Mouse (Mus musculus): ENCODE data around the gene Blvrb. TPM values are rescaled to one million over a fixed set of nuclear protein-coding genes. Genes with fewer than 3 reads are reported as not detected.
A peak's percentile ranks its signal among the peaks of the same experiment; 100 is the strongest.

The Blvrb gene
- polyA plus RNA-seq, 1 experiment from 2014 or later, result 97.3 TPM

DNA sequence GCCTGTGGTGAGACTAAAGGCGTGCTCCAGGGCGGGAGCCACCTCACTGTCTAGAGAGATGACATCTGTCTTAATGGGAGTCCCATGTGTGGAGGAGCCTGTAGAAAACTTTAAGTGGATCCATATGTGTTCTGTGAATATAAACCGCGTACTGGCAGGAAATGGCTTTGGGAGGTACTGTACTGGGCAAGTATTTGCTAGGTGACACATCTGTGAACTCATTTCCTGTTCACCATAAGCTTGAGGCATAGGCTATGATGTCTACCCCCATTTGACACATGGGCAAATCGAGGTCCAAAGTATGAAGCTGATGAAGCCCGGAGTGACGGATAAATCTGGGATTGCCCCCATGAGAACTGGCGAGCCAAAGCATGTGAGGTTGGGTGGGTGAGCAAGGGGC is 40.0 kb upstream of the Blvrb start:
- DNase-seq (ENCODE audit: low spot score) (no peak), ATAC-seq (ENCODE audit: low FRiP score, low TSS enrichment) (no peak)
- Histone ChIP-seq H3K27me3 (ENCODE audit: control insufficient read depth, insufficient read depth, low read length) (peaks cover 18% of the 10 kb centered on the region), H3K4me3 (ENCODE audit: low read depth, low read length) (no peak overlapping the region), H3K27ac (replicated peaks) (no peak overlapping the region), H3K9me3 (ENCODE audit: control insufficient read depth, low read length) (no peaks in the 10 kb centered on the region), H3K36me3 (ENCODE audit: control insufficient read depth, insufficient read depth, low read length) (no peaks in the 10 kb centered on the region), H3K4me2 (replicated peaks; ENCODE audit: low read depth) (no peak overlapping the region), H3K4me1 (replicated peaks; ENCODE audit: control insufficient read depth, insufficient read depth) (0 out of 2 replicates have a peak, but pooled peaks cover 3% of the 10 kb centered on the region), H3K9ac (ENCODE audit: low read length) (no peak overlapping the region)
- no peak for TF ChIP-seq CTCF (IDR thresholded peaks at IDR 0.05; ENCODE audit: low read depth)
- no peak for TF ChIP-seq EP300 (optimal IDR thresholded peaks at IDR 0.05)
- 47% methylated on average over 8 of the region's 8 CpGs for WGBS

DNA sequence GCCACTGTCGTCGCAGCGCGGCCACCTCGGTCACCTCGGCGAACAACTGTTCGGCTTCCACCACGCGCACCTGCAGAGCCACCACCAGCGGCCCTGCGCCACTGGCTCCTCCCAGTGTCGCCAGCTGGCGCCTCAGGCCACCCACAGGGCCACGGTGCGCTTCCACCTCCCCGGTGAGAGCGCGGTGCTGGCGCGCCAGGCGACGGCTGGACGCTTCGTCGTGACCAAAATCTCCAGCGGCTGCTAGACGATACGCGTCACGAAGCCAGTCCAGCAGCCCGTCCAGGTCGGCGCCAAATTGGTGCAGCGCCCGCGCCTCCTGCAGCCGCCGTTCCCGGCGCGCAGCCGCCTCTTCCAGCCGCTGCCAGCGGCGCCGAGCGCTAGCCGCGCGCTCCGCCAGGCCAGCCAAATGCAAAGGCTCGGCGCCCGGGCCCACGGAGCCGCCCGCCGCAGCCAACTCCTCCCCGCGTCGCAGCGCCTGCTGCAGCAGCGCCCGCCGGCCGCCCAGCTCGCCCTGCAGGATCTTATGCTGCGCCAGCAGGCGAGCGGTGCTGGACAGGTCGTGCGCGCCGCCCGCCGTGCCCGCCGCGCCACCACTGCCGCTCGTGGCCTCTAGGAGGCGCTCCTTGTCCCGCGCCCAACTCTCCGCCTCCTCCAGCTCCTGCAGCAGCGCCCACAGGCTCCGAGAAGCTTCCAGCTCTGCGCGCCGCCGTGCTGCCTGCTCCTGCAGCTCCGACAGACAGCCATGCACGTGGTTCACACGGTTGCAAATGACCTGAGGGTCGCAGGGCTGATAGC is 39.2 kb upstream of the Blvrb start:
- TF ChIP-seq CTCF (IDR thresholded peaks at IDR 0.05; ENCODE audit: low read depth) (peak; percentile 83), EP300 (optimal IDR thresholded peaks at IDR 0.05) (no peak)
- no peaks in the 10 kb centered on the region for H3K36me3 ChIP-seq (ENCODE audit: control insufficient read depth, insufficient read depth, low read length)
- 1% methylated on average over 85 of the region's 96 CpGs for WGBS
- H3K4me2 ChIP-seq (replicated peaks; ENCODE audit: low read depth), result peak overlapping the region; percentile 73
- H3K9ac ChIP-seq (ENCODE audit: low read length), result 0 out of 2 replicates have a peak overlapping the region, but pooled peaks have one; percentile 8
- H3K9me3 ChIP-seq (ENCODE audit: control insufficient read depth, low read length), result no peaks in the 10 kb centered on the region
- peaks cover 18% of the 10 kb centered on the region for H3K27me3 ChIP-seq (ENCODE audit: control insufficient read depth, insufficient read depth, low read length)
- H3K4me3 ChIP-seq (ENCODE audit: low read depth, low read length), result peak overlapping the region; percentile 46
- H3K4me1 ChIP-seq (replicated peaks; ENCODE audit: control insufficient read depth, insufficient read depth), result 0 out of 2 replicates have a peak, but pooled peaks cover 3% of the 10 kb centered on the region
- no peak overlapping the region for H3K27ac ChIP-seq (replicated peaks)
- DNase-seq (ENCODE audit: low spot score) (peak; percentile 87), ATAC-seq (ENCODE audit: low FRiP score, low TSS enrichment) (peak; percentile 72)

DNA sequence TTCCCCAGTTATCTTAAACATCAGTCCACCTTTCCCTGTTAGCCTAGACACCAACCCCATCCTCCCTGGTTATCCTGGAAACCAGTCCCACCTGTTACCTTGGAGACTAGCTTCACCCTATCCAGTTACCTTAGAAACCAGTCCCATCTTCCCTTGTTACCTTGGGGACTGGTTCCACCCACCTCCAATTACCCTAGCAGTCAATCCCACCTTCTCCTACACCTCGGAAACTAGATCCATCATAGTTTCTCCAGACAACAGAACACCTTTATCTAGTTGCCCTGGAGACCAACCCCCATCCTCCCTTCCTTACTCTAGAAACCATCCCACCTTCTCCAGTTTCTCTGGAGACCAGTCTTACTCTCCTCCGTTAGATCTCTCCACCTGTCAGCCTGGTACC is 30.6 kb upstream of the Blvrb start:
- Histone ChIP-seq H3K27me3 (ENCODE audit: control insufficient read depth, insufficient read depth, low read length) (no peaks in the 10 kb centered on the region), H3K4me2 (replicated peaks; ENCODE audit: low read depth) (no peak overlapping the region), H3K4me1 (replicated peaks; ENCODE audit: control insufficient read depth, insufficient read depth) (no peaks in the 10 kb centered on the region), H3K9ac (ENCODE audit: low read length) (no peak overlapping the region), H3K9me3 (ENCODE audit: control insufficient read depth, low read length) (no peaks in the 10 kb centered on the region), H3K36me3 (ENCODE audit: control insufficient read depth, insufficient read depth, low read length) (no peaks in the 10 kb centered on the region), H3K27ac (replicated peaks) (no peak overlapping the region), H3K4me3 (ENCODE audit: low read depth, low read length) (no peak overlapping the region)
- DNase-seq (ENCODE audit: low spot score) (no peak), ATAC-seq (ENCODE audit: low FRiP score, low TSS enrichment) (no peak)
- TF ChIP-seq EP300 (optimal IDR thresholded peaks at IDR 0.05) (no peak), CTCF (IDR thresholded peaks at IDR 0.05; ENCODE audit: low read depth) (no peak)
- WGBS, result 55% methylated on average over 2 of the region's 2 CpGs

DNA sequence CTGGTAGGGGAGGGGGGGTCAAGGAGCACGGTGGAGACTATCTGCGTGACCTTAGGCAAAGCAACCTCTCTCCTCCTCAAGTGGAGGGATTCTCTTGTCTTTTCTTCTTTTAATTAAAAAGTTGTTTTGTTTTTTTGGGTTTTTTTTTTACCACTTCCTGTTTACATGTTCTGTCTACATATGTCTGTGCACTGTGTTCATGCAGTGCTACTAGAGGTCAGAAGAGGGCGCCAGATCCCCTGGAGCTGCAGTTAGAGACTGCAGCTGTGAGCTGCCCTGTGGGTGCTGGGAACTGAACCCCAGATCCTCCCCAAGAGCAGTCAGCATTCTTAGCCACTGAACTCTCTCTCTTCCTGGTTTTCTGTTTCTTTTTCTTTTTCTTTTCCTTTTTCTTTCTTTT is 28.7 kb upstream of the Blvrb start:
- Histone ChIP-seq H3K36me3 (ENCODE audit: control insufficient read depth, insufficient read depth, low read length) (no peaks in the 10 kb centered on the region), H3K4me1 (replicated peaks; ENCODE audit: control insufficient read depth, insufficient read depth) (no peaks in the 10 kb centered on the region), H3K9ac (ENCODE audit: low read length) (no peak overlapping the region), H3K4me3 (ENCODE audit: low read depth, low read length) (no peak overlapping the region), H3K4me2 (replicated peaks; ENCODE audit: low read depth) (no peak overlapping the region), H3K27ac (replicated peaks) (no peak overlapping the region), H3K27me3 (ENCODE audit: control insufficient read depth, insufficient read depth, low read length) (no peaks in the 10 kb centered on the region), H3K9me3 (ENCODE audit: control insufficient read depth, low read length) (no peaks in the 10 kb centered on the region)
- DNase-seq (ENCODE audit: low spot score) (no peak), ATAC-seq (ENCODE audit: low FRiP score, low TSS enrichment) (no peak)
- 73% methylated on average over 3 of the region's 3 CpGs for whole genome bisulfite sequencing
- TF ChIP-seq EP300 (optimal IDR thresholded peaks at IDR 0.05) (no peak), CTCF (IDR thresholded peaks at IDR 0.05; ENCODE audit: low read depth) (peak; percentile 50)

DNA sequence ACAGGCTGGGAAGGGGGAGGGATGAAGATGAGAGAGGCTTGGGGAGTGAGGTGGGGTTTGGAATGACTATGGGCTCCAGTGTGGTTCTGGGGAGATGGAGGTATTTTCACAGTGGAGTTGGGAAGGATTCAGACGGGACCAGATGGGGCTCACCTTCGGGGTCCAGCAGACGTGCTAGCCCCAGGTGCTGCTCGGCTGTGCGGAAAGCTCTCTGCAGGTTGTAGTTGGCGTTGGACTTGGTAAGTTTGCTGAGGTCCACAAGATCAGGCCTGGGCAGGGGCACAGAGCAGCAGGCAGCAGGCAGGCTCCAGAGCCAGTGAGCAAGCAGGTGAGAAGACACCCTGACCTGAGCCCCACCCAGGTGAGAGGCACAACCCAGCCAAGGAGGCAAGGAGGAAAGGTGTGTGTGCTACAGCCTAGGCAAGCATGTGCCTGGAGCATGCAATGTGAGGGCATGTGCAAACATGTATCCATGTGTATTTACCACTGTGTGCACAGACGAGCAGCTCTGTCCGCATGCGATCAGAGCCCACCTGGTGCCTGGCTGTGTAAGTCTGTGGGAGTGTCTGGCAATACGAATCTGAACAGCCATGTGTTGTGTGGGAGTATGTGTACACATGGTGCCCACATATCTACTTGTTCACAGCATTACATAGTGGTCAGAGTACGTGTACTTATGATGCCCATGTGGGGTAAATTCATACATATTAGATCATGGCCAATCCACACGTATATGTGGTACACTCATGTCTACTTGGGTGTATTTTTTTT is 24.0 kb upstream of the Blvrb start:
- no peak overlapping the region for H3K27ac ChIP-seq (replicated peaks)
- H3K36me3 ChIP-seq (ENCODE audit: control insufficient read depth, insufficient read depth, low read length), result no peaks in the 10 kb centered on the region
- WGBS, result 78% methylated on average over 12 of the region's 12 CpGs
- H3K4me1 ChIP-seq (replicated peaks; ENCODE audit: control insufficient read depth, insufficient read depth), result no peaks in the 10 kb centered on the region
- H3K9me3 ChIP-seq (ENCODE audit: control insufficient read depth, low read length), result no peaks in the 10 kb centered on the region
- no peak overlapping the region for H3K4me2 ChIP-seq (replicated peaks; ENCODE audit: low read depth)
- no peak overlapping the region for H3K9ac ChIP-seq (ENCODE audit: low read length)
- no peaks in the 10 kb centered on the region for H3K27me3 ChIP-seq (ENCODE audit: control insufficient read depth, insufficient read depth, low read length)
- peak; percentile 26 for DNase-seq (ENCODE audit: low spot score)
- TF ChIP-seq CTCF (IDR thresholded peaks at IDR 0.05; ENCODE audit: low read depth), result no peak
- no peak for TF ChIP-seq EP300 (optimal IDR thresholded peaks at IDR 0.05)
- no peak overlapping the region for H3K4me3 ChIP-seq (ENCODE audit: low read depth, low read length)
- 0 out of 2 replicates have a peak, but pooled peaks have one; percentile 34 for ATAC-seq (ENCODE audit: low FRiP score, low TSS enrichment)

DNA sequence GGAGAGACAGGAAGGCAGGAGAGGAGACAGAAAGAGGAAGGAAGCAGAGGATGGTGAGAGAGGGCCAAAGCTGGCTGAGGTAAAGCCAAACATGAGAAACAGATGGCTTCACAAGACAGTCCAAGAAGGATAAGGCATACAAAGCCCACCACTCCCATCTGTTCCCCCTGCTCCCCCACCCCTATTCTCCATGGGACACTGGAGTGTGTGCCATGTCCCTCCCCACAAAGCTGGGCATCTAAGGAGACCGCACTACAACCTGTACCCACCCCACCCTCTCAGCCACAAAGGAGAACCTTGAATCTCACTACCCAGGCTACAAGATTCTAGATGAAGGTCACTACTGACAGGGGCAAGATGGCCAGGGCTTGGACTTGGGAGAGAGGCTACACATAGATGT is 20.4 kb upstream of the Blvrb start:
- DNase-seq (ENCODE audit: low spot score) (no peak), ATAC-seq (ENCODE audit: low FRiP score, low TSS enrichment) (no peak)
- H3K4me2 ChIP-seq (replicated peaks; ENCODE audit: low read depth), result no peak overlapping the region
- H3K27me3 ChIP-seq (ENCODE audit: control insufficient read depth, insufficient read depth, low read length), result no peaks in the 10 kb centered on the region
- H3K36me3 ChIP-seq (ENCODE audit: control insufficient read depth, insufficient read depth, low read length), result no peaks in the 10 kb centered on the region
- TF ChIP-seq EP300 (optimal IDR thresholded peaks at IDR 0.05), result no peak
- no peak for TF ChIP-seq CTCF (IDR thresholded peaks at IDR 0.05; ENCODE audit: low read depth)
- no peak overlapping the region for H3K4me3 ChIP-seq (ENCODE audit: low read depth, low read length)
- H3K9ac ChIP-seq (ENCODE audit: low read length), result no peak overlapping the region
- H3K27ac ChIP-seq (replicated peaks), result no peak overlapping the region
- 88% methylated on average over 1 of the region's 1 CpGs for WGBS
- no peaks in the 10 kb centered on the region for H3K4me1 ChIP-seq (replicated peaks; ENCODE audit: control insufficient read depth, insufficient read depth)
- H3K9me3 ChIP-seq (ENCODE audit: control insufficient read depth, low read length), result no peaks in the 10 kb centered on the region

All from stomach, postnatal 0 days (tissue).